Mouse (Mus musculus): ENCODE results near the gene Gm20509. TPM values are rescaled to one million over a fixed set of nuclear protein-coding genes. Genes with fewer than 3 reads are reported as not detected.

The Gm20509 gene
- polyA plus RNA-seq, 1 experiment = not detected

- Histone ChIP-seq H3K4me3 (ENCODE audit: insufficient read depth, poor library complexity, severe bottlenecking) (no peak overlapping the region), H3K79me3 (ENCODE audit: low read depth) (no peaks in the 10 kb centered on the region), H3ac (ENCODE audit: control insufficient read depth, insufficient read length, low read depth) (no peak overlapping the region), H3K27me3 (ENCODE audit: control insufficient read depth, insufficient read depth, insufficient read length) (no peaks in the 10 kb centered on the region), H3K36me3 (ENCODE audit: control insufficient read depth, insufficient read depth) (no peaks in the 10 kb centered on the region), H3K79me2 (ENCODE audit: control insufficient read depth, insufficient read depth) (no peaks in the 10 kb centered on the region)
- TF ChIP-seq CEBPB (IDR thresholded peaks at IDR 0.05; ENCODE audit: low read depth) (no peak), USF1 (IDR thresholded peaks at IDR 0.05; ENCODE audit: low read depth) (no peak), CTCF (IDR thresholded peaks at IDR 0.05; ENCODE audit: control insufficient read depth, insufficient read depth, insufficient read length) (no peak), MAX (IDR thresholded peaks at IDR 0.05) (no peak), MYOD1 (IDR thresholded peaks at IDR 0.05; ENCODE audit: control insufficient read depth, insufficient read length, low read depth) (no peak), FOSL1 (IDR thresholded peaks at IDR 0.05; ENCODE audit: insufficient read depth, low read length, poor library complexity, severe bottlenecking) (no peak), MYOG (IDR thresholded peaks at IDR 0.05; ENCODE audit: control insufficient read depth, extremely low read depth, insufficient read length) (no peak)
Measured at GRCm38 (mm10) chr9:73137341-73137886, 35.1 kb downstream of the Gm20509 start.

- H3ac ChIP-seq (ENCODE audit: control insufficient read depth, insufficient read length, low read depth) = no peak overlapping the region
- no peaks in the 10 kb centered on the region for H3K27me3 ChIP-seq (ENCODE audit: control insufficient read depth, insufficient read depth, insufficient read length)
- no peak for TF ChIP-seq CEBPB (IDR thresholded peaks at IDR 0.05; ENCODE audit: low read depth)
- TF ChIP-seq MYOG (IDR thresholded peaks at IDR 0.05; ENCODE audit: control insufficient read depth, extremely low read depth, insufficient read length) = no peak
- TF ChIP-seq USF1 (IDR thresholded peaks at IDR 0.05; ENCODE audit: low read depth) = no peak
- no peak for TF ChIP-seq CTCF (IDR thresholded peaks at IDR 0.05; ENCODE audit: control insufficient read depth, insufficient read depth, insufficient read length)
- no peak for TF ChIP-seq FOSL1 (IDR thresholded peaks at IDR 0.05; ENCODE audit: insufficient read depth, low read length, poor library complexity, severe bottlenecking)
- H3K4me3 ChIP-seq (ENCODE audit: insufficient read depth, poor library complexity, severe bottlenecking) = no peak overlapping the region
- no peaks in the 10 kb centered on the region for H3K79me3 ChIP-seq (ENCODE audit: low read depth)
- H3K36me3 ChIP-seq (ENCODE audit: control insufficient read depth, insufficient read depth) = no peaks in the 10 kb centered on the region
- H3K79me2 ChIP-seq (ENCODE audit: control insufficient read depth, insufficient read depth) = no peaks in the 10 kb centered on the region
Measured at GRCm38 (mm10) chr9:73154347-73154746, 52.1 kb downstream of the Gm20509 start.

GRCm38 (mm10) chr9:73157968-73158367 lies 55.7 kb downstream of the Gm20509 start:
- TF ChIP-seq FOSL1 (IDR thresholded peaks at IDR 0.05; ENCODE audit: insufficient read depth, low read length, poor library complexity, severe bottlenecking) (no peak), CEBPB (IDR thresholded peaks at IDR 0.05; ENCODE audit: low read depth) (no peak), USF1 (IDR thresholded peaks at IDR 0.05; ENCODE audit: low read depth) (no peak), MAX (IDR thresholded peaks at IDR 0.05) (no peak), CTCF (IDR thresholded peaks at IDR 0.05; ENCODE audit: control insufficient read depth, insufficient read depth, insufficient read length) (no peak), MYOG (IDR thresholded peaks at IDR 0.05; ENCODE audit: control insufficient read depth, extremely low read depth, insufficient read length) (no peak), MYOD1 (IDR thresholded peaks at IDR 0.05; ENCODE audit: control insufficient read depth, insufficient read length, low read depth) (no peak)

GRCm38 (mm10) chr9:73159265-73159664 lies 57.0 kb downstream of the Gm20509 start:
- H3K36me3 ChIP-seq (ENCODE audit: control insufficient read depth, insufficient read depth) = no peaks in the 10 kb centered on the region
- TF ChIP-seq CEBPB (IDR thresholded peaks at IDR 0.05; ENCODE audit: low read depth) = no peak
- no peak for TF ChIP-seq MAX (IDR thresholded peaks at IDR 0.05)
- no peak for TF ChIP-seq MYOD1 (IDR thresholded peaks at IDR 0.05; ENCODE audit: control insufficient read depth, insufficient read length, low read depth)
- TF ChIP-seq CTCF (IDR thresholded peaks at IDR 0.05; ENCODE audit: control insufficient read depth, insufficient read depth, insufficient read length) = no peak
- no peak for TF ChIP-seq MYOG (IDR thresholded peaks at IDR 0.05; ENCODE audit: control insufficient read depth, extremely low read depth, insufficient read length)
- TF ChIP-seq USF1 (IDR thresholded peaks at IDR 0.05; ENCODE audit: low read depth) = no peak
- no peak for TF ChIP-seq FOSL1 (IDR thresholded peaks at IDR 0.05; ENCODE audit: insufficient read depth, low read length, poor library complexity, severe bottlenecking)
- no peaks in the 10 kb centered on the region for H3K79me2 ChIP-seq (ENCODE audit: control insufficient read depth, insufficient read depth)
- no peak overlapping the region for H3K4me3 ChIP-seq (ENCODE audit: insufficient read depth, poor library complexity, severe bottlenecking)
- no peak overlapping the region for H3ac ChIP-seq (ENCODE audit: control insufficient read depth, insufficient read length, low read depth)
- no peaks in the 10 kb centered on the region for H3K79me3 ChIP-seq (ENCODE audit: low read depth)
- no peaks in the 10 kb centered on the region for H3K27me3 ChIP-seq (ENCODE audit: control insufficient read depth, insufficient read depth, insufficient read length)

More at GRCm38 (mm10) chr9:73157968-73158367, 55.7 kb downstream of the Gm20509 start:
- H3K79me3 ChIP-seq (ENCODE audit: low read depth) = no peaks in the 10 kb centered on the region
- no peaks in the 10 kb centered on the region for H3K27me3 ChIP-seq (ENCODE audit: control insufficient read depth, insufficient read depth, insufficient read length)
- no peaks in the 10 kb centered on the region for H3K36me3 ChIP-seq (ENCODE audit: control insufficient read depth, insufficient read depth)
- no peaks in the 10 kb centered on the region for H3K79me2 ChIP-seq (ENCODE audit: control insufficient read depth, insufficient read depth)
- H3ac ChIP-seq (ENCODE audit: control insufficient read depth, insufficient read length, low read depth) = no peak overlapping the region
- no peak overlapping the region for H3K4me3 ChIP-seq (ENCODE audit: insufficient read depth, poor library complexity, severe bottlenecking)

GRCm38 (mm10) chr9:73162571-73163333 lies 60.5 kb downstream of the Gm20509 start:
- Histone ChIP-seq H3K4me3 (ENCODE audit: insufficient read depth, poor library complexity, severe bottlenecking) (no peak overlapping the region), H3ac (ENCODE audit: control insufficient read depth, insufficient read length, low read depth) (no peak overlapping the region), H3K36me3 (ENCODE audit: control insufficient read depth, insufficient read depth) (no peaks in the 10 kb centered on the region), H3K27me3 (ENCODE audit: control insufficient read depth, insufficient read depth, insufficient read length) (no peaks in the 10 kb centered on the region), H3K79me3 (ENCODE audit: low read depth) (no peaks in the 10 kb centered on the region), H3K79me2 (ENCODE audit: control insufficient read depth, insufficient read depth) (no peaks in the 10 kb centered on the region)
- no peak for TF ChIP-seq MYOD1 (IDR thresholded peaks at IDR 0.05; ENCODE audit: control insufficient read depth, insufficient read length, low read depth)
- peak; percentile 9 for TF ChIP-seq CTCF (IDR thresholded peaks at IDR 0.05; ENCODE audit: control insufficient read depth, insufficient read depth, insufficient read length)
- no peak for TF ChIP-seq FOSL1 (IDR thresholded peaks at IDR 0.05; ENCODE audit: insufficient read depth, low read length, poor library complexity, severe bottlenecking)
- no peak for TF ChIP-seq USF1 (IDR thresholded peaks at IDR 0.05; ENCODE audit: low read depth)

All from C2C12 (cell line).